Comparison of ENCODE assay signal across 8 mouse cellular contexts in genomic region chr11:75347188-75347585, GRCm38 (mm10). TPM values are rescaled to one million over a fixed set of nuclear protein-coding genes. Genes with fewer than 3 reads are reported as not detected.
DNase-seq lines count a peak whose midpoint lies in the region; ATAC-seq and TF ChIP-seq lines count a peak whose summit lies in the region.

No protein-coding gene starts in this region.

- H3K4me2 ChIP-seq in lung, embryonic 14.5 days, result peak overlapping the region; percentile 76
- H3K4me2 ChIP-seq in embryonic facial prominence, embryonic 13.5 days, result peak overlapping the region; percentile 67
- peak overlapping the region; percentile 79 for H3K4me2 ChIP-seq in limb, embryonic 11.5 days (ENCODE audit: low read depth, severe bottlenecking)
- H3K4me2 ChIP-seq in neural tube, embryonic 15.5 days, result peak overlapping the region; percentile 94

- no peak for ATAC-seq in lung, embryonic 14.5 days (ENCODE audit: insufficient read depth)
- ATAC-seq in embryonic facial prominence, embryonic 13.5 days (ENCODE audit: insufficient number of reproducible peaks, insufficient read depth, low FRiP score, low TSS enrichment, low read depth), result no peak
- ATAC-seq in limb, embryonic 11.5 days (ENCODE audit: insufficient number of reproducible peaks, low FRiP score, low TSS enrichment, low read depth), result no peak
- no peak for ATAC-seq in neural tube, embryonic 15.5 days (ENCODE audit: low FRiP score)

- peak; percentile 27 for DNase-seq in lung, embryonic 14.5 days
- no peak for DNase-seq in lung, postnatal 4 days
- no peak for DNase-seq in limb, embryonic 11.5 days (ENCODE audit: low spot score)
- DNase-seq in layer of hippocampus, adult 8-10 months (ENCODE audit: low spot score in 2 of 2), result no peak
- no peak for DNase-seq in MN1 (ENCODE audit: low spot score)
- no peak for DNase-seq in gastrocnemius, adult 18-20 months (ENCODE audit: low spot score)

- H3K36me3 ChIP-seq in lung, embryonic 14.5 days (ENCODE audit: insufficient read depth), result 0 out of 2 replicates have a peak, but pooled peaks cover 4% of the 10 kb centered on the region
- no peaks in the 10 kb centered on the region for H3K36me3 ChIP-seq in embryonic facial prominence, embryonic 13.5 days
- H3K36me3 ChIP-seq in limb, embryonic 11.5 days (ENCODE audit: control insufficient read depth, insufficient read depth, low read length), result no peaks in the 10 kb centered on the region
- no peaks in the 10 kb centered on the region for H3K36me3 ChIP-seq in neural tube, embryonic 15.5 days

- H3K9ac ChIP-seq in lung, embryonic 14.5 days, result peak overlapping the region; percentile 82
- peak overlapping the region; percentile 88 for H3K9ac ChIP-seq in embryonic facial prominence, embryonic 13.5 days
- H3K9ac ChIP-seq in limb, embryonic 11.5 days (ENCODE audit: low read length), result peak overlapping the region; percentile 83
- peak overlapping the region; percentile 63; the same call in 1 of the 2 replicates for H3K9ac ChIP-seq in neural tube, embryonic 15.5 days (replicated peaks)

- no peak for TF ChIP-seq CTCF in lung, embryonic 14.5 days (IDR thresholded peaks at IDR 0.05; ENCODE audit: low read depth)

- peaks cover 15% of the 10 kb centered on the region for H3K4me1 ChIP-seq in lung, embryonic 14.5 days (ENCODE audit: insufficient read depth)
- H3K4me1 ChIP-seq in embryonic facial prominence, embryonic 13.5 days, result peaks cover 20% of the 10 kb centered on the region
- H3K4me1 ChIP-seq in limb, embryonic 11.5 days (ENCODE audit: control insufficient read depth, insufficient read depth, low read length), result 0 out of 2 replicates have a peak, but pooled peaks cover 2% of the 10 kb centered on the region
- H3K4me1 ChIP-seq in neural tube, embryonic 15.5 days, result peaks cover 23% of the 10 kb centered on the region

- H3K27me3 ChIP-seq in lung, embryonic 14.5 days (ENCODE audit: insufficient read depth, low read length), result no peaks in the 10 kb centered on the region
- no peaks in the 10 kb centered on the region for H3K27me3 ChIP-seq in embryonic facial prominence, embryonic 13.5 days
- no peaks in the 10 kb centered on the region for H3K27me3 ChIP-seq in limb, embryonic 11.5 days (ENCODE audit: control insufficient read depth, insufficient read depth, low read length)
- no peaks in the 10 kb centered on the region for H3K27me3 ChIP-seq in neural tube, embryonic 15.5 days (replicated peaks)

- H3K27ac ChIP-seq in lung, embryonic 14.5 days (ENCODE audit: low read depth), result peak overlapping the region; percentile 9; the same call in 1 of the 2 replicates
- H3K27ac ChIP-seq in embryonic facial prominence, embryonic 13.5 days, result no peak overlapping the region
- no peak overlapping the region for H3K27ac ChIP-seq in limb, embryonic 11.5 days (replicated peaks; ENCODE audit: low read depth, low read length)
- H3K27ac ChIP-seq in neural tube, embryonic 15.5 days (replicated peaks), result no peak overlapping the region

- H3K9me3 ChIP-seq in lung, embryonic 14.5 days (ENCODE audit: low read depth, low read length), result no peaks in the 10 kb centered on the region
- no peaks in the 10 kb centered on the region for H3K9me3 ChIP-seq in embryonic facial prominence, embryonic 13.5 days
- no peaks in the 10 kb centered on the region for H3K9me3 ChIP-seq in limb, embryonic 11.5 days (ENCODE audit: control insufficient read depth, low read length)
- no peaks in the 10 kb centered on the region for H3K9me3 ChIP-seq in neural tube, embryonic 15.5 days (replicated peaks)

- 25% methylated on average over 10 of the region's 10 CpGs for WGBS in lung, embryonic 14.5 days
- WGBS in embryonic facial prominence, embryonic 13.5 days, result 38% methylated on average over 10 of the region's 10 CpGs
- WGBS in limb, embryonic 11.5 days, result 44% methylated on average over 10 of the region's 10 CpGs
- WGBS in neural tube, embryonic 15.5 days, result 48% methylated on average over 10 of the region's 10 CpGs

- H3K4me3 ChIP-seq in lung, embryonic 14.5 days (ENCODE audit: low read depth, low read length), result peak overlapping the region; percentile 94
- H3K4me3 ChIP-seq in embryonic facial prominence, embryonic 13.5 days, result peak overlapping the region; percentile 82
- H3K4me3 ChIP-seq in limb, embryonic 11.5 days (ENCODE audit: low read depth, low read length), result peak overlapping the region; percentile 87
- peak overlapping the region; percentile 61 for H3K4me3 ChIP-seq in neural tube, embryonic 15.5 days (replicated peaks)

RNA-seq across cellular contexts. Expression of gene Rpa1, which starts 0.9 kb away (rescaled TPM):
- 185 and 186 TPM in 2 replicates for polyA plus RNA-seq in lung, embryonic 14.5 days (2014; fragmentation: Nextera tagmentation; extraction: Ambion mirVana)
- 110 and 120 TPM in 2 replicates for polyA plus RNA-seq in embryonic facial prominence, embryonic 13.5 days (2015; fragmentation: Nextera tagmentation; extraction: Ambion mirVana)
- 151 and 154 TPM in 2 replicates for polyA plus RNA-seq in limb, embryonic 11.5 days (2014; fragmentation: Nextera tagmentation; extraction: Ambion mirVana)
- polyA plus RNA-seq in neural tube, embryonic 15.5 days (2015; fragmentation: Nextera tagmentation; extraction: Ambion mirVana), result 51.3 and 71.1 TPM in 2 replicates
- 10 to 100 TPM; 61.7 to 67.5 (median 66.1) TPM for total RNA-seq in layer of hippocampus, adult 8-10 months (2022)
- 10 to 100 TPM; 62.8 to 73.1 TPM for total RNA-seq in gastrocnemius, adult 18-20 months (2021)

RNA-seq across cellular contexts. Expression of gene Smyd4, which starts 1.0 kb away (rescaled TPM):
- polyA plus RNA-seq in lung, embryonic 14.5 days (2014; fragmentation: Nextera tagmentation; extraction: Ambion mirVana), result 14.2 and 17.3 TPM in 2 replicates
- polyA plus RNA-seq in embryonic facial prominence, embryonic 13.5 days (2015; fragmentation: Nextera tagmentation; extraction: Ambion mirVana), result 15.6 and 19.8 TPM in 2 replicates
- 14.3 and 15.2 TPM in 2 replicates for polyA plus RNA-seq in limb, embryonic 11.5 days (2014; fragmentation: Nextera tagmentation; extraction: Ambion mirVana)
- polyA plus RNA-seq in neural tube, embryonic 15.5 days (2015; fragmentation: Nextera tagmentation; extraction: Ambion mirVana), result 14.6 and 18.7 TPM in 2 replicates
- 10 to 100 TPM; 15.0 to 23.6 (median 19.6) TPM for total RNA-seq in layer of hippocampus, adult 8-10 months (2022)
- total RNA-seq in gastrocnemius, adult 18-20 months (2021), result 1 to 10 TPM; 4.5 to 4.9 TPM
